Mouse (Mus musculus) intestine, postnatal 0 days (tissue): ENCODE data around the gene Odf2l. TPM values are rescaled to one million over a fixed set of nuclear protein-coding genes. Genes with fewer than 3 reads are reported as not detected.

Source experiments
- ATAC-seq: fragments of 200-750 bp; cut with Nextera tagmentation; 2 replicates; pipeline ENCODE4 v1.8.0; 2017; ENCODE audit warnings: mild to moderate bottlenecking, moderate TSS enrichment, moderate library complexity
- H3K27ac ChIP-seq: fragments of 300-500 bp; sonication (generic); 2 replicates; pipeline ENCODE4 v1.5.1; 2014; ENCODE audit warnings: mild to moderate bottlenecking, low read depth, low read length, moderate library complexity
- H3K27me3 ChIP-seq: fragments of 300-500 bp; sonication (generic); replicated peaks from 2 replicates; pipeline ENCODE4 v1.6.1; 2014; ENCODE audit warnings: low read length, mixed read lengths; ENCODE audit not compliant: control insufficient read depth, insufficient read depth
- H3K36me3 ChIP-seq: fragments of 300-500 bp; sonication (generic); 2 replicates; pipeline ENCODE4 v1.6.1; 2014; ENCODE audit warnings: mild to moderate bottlenecking, moderate library complexity; ENCODE audit not compliant: control insufficient read depth, insufficient read depth
- H3K4me1 ChIP-seq: fragments of 300-500 bp; sonication (generic); replicated peaks from 2 replicates; pipeline ENCODE4 v1.6.1; 2014; ENCODE audit warnings: antibody characterized with exemption, low read length, mixed read lengths; ENCODE audit not compliant: control insufficient read depth, insufficient read depth
- H3K4me2 ChIP-seq: fragments of 300-500 bp; sonication (generic); replicated peaks from 2 replicates; pipeline ENCODE4 v1.6.1; 2014; ENCODE audit warnings: low read depth, mild to moderate bottlenecking, moderate library complexity
- H3K4me3 ChIP-seq: fragments of 300-500 bp; sonication (generic); 2 replicates; pipeline ENCODE4 v1.5.1; 2014; ENCODE audit warnings: low read depth, low read length
- H3K9ac ChIP-seq: fragments of 300-500 bp; sonication (generic); 2 replicates; pipeline ENCODE4 v1.6.1; 2014; ENCODE audit warnings: mild to moderate bottlenecking, low read depth, low read length
- H3K9me3 ChIP-seq: fragments of 300-500 bp; sonication (generic); 2 replicates; pipeline ENCODE4 v1.6.1; 2016; ENCODE audit warnings: mixed run types; ENCODE audit not compliant: control insufficient read depth
- CTCF ChIP-seq: sonication (generic); IDR thresholded peaks from 2 replicates; pipeline ENCODE4 v1.5.1; 2016; ENCODE audit warnings: low read depth, mild to moderate bottlenecking, control low read depth, antibody characterized with exemption, moderate library complexity
- WGBS: fragments of 180-500 bp; shearing (Covaris S2); extraction: QIAGEN DNeasy Blood & Tissue Kit; methylation state at CpG from one replicate; pipeline ENCODE4 v1.1.7; 2014; 5-methylcytosine and 5-hydroxymethylcytosine counted together
- polyA plus RNA-seq: library from polyadenylated mRNA; unstranded; fragments of >200 nt; fragmentation: Nextera tagmentation; extraction: Ambion mirVana; gene quantifications from 2 replicates; pipeline ENCODE4 v1.2.1, GENCODE M21; 2015

The Odf2l gene
- polyA plus RNA-seq, 1 experiment from 2014 or later = 11.4 TPM

DNA sequence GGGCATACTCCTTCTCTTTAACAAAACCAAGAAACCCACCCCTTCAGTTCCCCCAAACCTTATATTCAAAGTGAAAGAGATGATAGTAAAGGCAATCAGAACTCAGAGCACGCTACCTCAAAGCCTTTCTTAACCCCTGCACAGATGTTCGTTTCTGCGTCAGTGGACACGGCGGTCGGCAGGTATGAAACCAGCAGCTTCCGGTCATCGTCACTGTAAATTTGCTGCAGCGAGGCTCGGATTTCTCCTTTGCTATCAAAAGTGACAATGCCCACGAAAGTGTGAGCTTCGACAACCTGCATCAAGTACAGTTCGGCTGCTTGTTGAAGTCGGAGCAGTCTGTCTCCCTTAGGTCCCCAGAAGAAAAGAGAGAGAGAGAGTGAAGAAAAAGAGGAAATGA is 32.2 kb upstream of the Odf2l start:
- no peaks in the 10 kb centered on the region for H3K9me3 ChIP-seq
- no peak for ATAC-seq
- 95% methylated on average over 14 of the region's 14 CpGs for WGBS
- no peaks in the 10 kb centered on the region for H3K36me3 ChIP-seq
- no peak for TF ChIP-seq CTCF
- H3K4me1 ChIP-seq = 0 out of 2 replicates have a peak, but pooled peaks cover 2% of the 10 kb centered on the region
- no peak overlapping the region for H3K9ac ChIP-seq
- no peak overlapping the region for H3K4me2 ChIP-seq
- no peaks in the 10 kb centered on the region for H3K27me3 ChIP-seq
- H3K4me3 ChIP-seq = no peak overlapping the region
- H3K27ac ChIP-seq = no peak overlapping the region

DNA sequence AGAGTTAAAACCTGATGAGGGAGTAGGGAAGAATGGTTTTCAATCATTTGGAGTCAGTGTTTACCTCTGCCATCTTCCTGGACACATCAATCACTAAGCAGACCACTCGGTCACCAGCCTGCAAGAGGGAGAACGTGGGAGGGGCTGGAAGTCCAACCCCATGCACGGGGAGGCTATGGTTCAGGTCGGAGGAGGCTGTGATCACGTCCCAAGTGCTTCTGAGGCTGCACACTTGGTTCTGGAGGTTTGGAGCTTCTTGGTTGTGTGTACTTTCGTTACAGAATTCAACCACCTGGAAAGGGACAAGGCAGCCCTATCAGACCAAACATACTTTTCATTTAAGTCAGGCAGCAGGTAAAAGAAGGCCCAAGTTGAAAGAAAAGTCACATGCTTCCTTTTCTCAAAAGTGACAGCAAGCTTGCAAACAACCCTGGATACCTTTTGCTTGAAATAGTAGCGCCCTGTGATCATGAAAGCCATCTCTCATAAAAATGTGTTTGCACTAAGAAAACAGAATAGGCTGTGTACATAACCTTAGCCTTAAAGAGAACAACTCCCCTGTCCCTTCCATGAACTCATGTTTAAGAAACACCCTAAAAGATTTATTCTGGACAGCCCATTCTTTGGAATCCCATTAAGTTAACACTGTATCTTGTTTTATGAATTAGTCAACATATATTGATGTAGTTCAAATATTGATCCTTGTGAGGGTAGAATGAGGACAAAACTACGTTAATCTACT is 30.4 kb upstream of the Odf2l start:
- H3K9ac ChIP-seq = no peak overlapping the region
- ATAC-seq = peak; percentile 16; the same call in 1 of the 2 replicates
- WGBS = 38% methylated on average over 8 of the region's 8 CpGs
- TF ChIP-seq CTCF = no peak
- no peaks in the 10 kb centered on the region for H3K27me3 ChIP-seq
- 0 out of 2 replicates have a peak, but pooled peaks cover 2% of the 10 kb centered on the region for H3K4me1 ChIP-seq
- H3K4me3 ChIP-seq = no peak overlapping the region
- H3K9me3 ChIP-seq = no peaks in the 10 kb centered on the region
- H3K36me3 ChIP-seq = no peaks in the 10 kb centered on the region
- no peak overlapping the region for H3K27ac ChIP-seq
- no peak overlapping the region for H3K4me2 ChIP-seq

DNA sequence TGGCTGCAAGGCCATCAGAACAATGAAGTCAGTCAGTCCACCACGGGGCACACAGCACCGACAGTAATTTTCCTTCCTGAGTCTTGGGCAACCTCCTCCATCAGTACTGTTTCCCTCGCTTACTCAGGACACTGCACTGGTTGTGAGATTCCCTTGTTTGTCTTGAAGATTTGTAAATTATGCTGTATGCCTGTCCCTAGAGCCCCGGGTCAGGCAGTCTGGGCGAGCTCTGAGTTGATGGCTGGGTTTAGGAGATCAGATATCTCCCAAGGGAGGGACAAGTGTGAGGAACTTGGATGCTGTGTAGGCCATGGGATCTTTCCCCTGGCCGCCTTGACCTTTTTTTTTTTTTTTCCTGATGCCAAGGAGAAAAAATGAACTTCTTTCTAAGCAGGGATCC is 19.1 kb upstream of the Odf2l start, which contains the start of gene Clca2:
TSS of gene Clca2 (minus strand) at position 153 of the 400 bp plus-strand sequence.
- 57% methylated on average over 6 of the region's 6 CpGs for WGBS
- no peaks in the 10 kb centered on the region for H3K9me3 ChIP-seq
- no peak for TF ChIP-seq CTCF
- H3K36me3 ChIP-seq = no peaks in the 10 kb centered on the region
- H3K4me1 ChIP-seq = no peaks in the 10 kb centered on the region
- no peaks in the 10 kb centered on the region for H3K27me3 ChIP-seq
- H3K4me3 ChIP-seq = no peak within 1 kb of the TSS
- H3K27ac ChIP-seq = no peak within 1 kb of the TSS
- H3K9ac ChIP-seq = no peak within 1 kb of the TSS
- no peak for ATAC-seq
- H3K4me2 ChIP-seq = no peak within 1 kb of the TSS

DNA sequence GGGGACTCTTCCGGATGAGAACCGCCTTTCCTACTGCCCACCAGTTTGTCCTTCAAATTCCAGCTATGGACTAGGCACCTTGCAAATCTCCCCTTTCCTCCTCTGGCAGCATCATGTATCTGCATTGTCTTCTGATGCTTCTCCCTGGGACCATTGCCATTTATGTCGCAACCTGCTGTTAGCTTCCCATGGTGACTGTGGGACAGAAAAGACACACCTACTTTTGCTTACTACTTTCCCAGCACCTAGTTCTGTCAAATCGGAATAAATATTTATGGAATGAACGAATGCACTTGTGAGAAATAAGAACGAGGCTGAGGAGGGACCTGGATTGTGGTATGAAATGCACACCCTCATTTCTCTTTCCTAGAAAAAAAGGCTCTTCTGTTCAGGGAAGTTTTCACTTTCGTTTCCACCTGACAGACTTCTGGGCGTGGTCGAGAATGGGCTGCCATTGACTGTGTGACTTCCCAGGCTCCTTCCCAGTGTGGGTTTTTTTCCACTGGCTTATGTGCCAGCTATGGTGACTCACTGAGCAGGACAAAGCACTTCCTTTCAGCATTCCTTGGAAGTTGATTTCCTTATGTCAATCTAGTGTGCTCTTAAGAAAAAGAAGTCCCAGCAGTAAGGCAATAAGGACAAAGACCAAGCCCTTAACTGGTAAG is 16.4 kb upstream of the Odf2l start:
- Histone ChIP-seq H3K4me1 (no peaks in the 10 kb centered on the region), H3K4me3 (peak overlapping the region; percentile 18; the same call in 1 of the 2 replicates), H3K4me2 (peak overlapping the region; percentile 50), H3K9ac (no peak overlapping the region), H3K36me3 (no peaks in the 10 kb centered on the region), H3K27me3 (no peaks in the 10 kb centered on the region), H3K27ac (peak overlapping the region; percentile 11; the same call in 1 of the 2 replicates), H3K9me3 (no peaks in the 10 kb centered on the region)
- 47% methylated on average over 9 of the region's 9 CpGs for WGBS
- no peak for TF ChIP-seq CTCF
- peak; percentile 95 for ATAC-seq

DNA sequence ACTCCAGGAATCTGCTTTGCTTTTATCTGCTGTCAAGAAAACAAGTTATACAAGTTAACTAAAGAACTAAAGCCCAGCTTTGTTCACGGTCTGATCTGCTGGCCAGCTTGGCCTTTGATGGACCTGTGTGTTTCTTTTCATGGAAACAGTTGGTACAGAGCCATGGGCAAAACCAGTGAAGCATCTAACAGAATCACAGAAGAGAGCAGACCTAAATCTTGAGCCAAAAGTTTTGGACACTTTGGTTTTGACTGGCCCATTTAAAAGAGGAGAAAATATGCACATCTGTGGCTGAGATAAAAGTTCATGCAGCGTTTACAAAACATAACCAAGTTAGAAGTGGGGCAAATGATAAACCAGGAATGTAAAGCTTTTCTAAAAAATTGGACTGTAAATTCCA is 15.1 kb upstream of the Odf2l start:
- no peak overlapping the region for H3K27ac ChIP-seq
- H3K4me2 ChIP-seq = no peak overlapping the region
- no peaks in the 10 kb centered on the region for H3K9me3 ChIP-seq
- no peaks in the 10 kb centered on the region for H3K4me1 ChIP-seq
- no peak for ATAC-seq
- no peaks in the 10 kb centered on the region for H3K36me3 ChIP-seq
- WGBS = 78% methylated on average over 2 of the region's 2 CpGs
- H3K9ac ChIP-seq = no peak overlapping the region
- H3K27me3 ChIP-seq = no peaks in the 10 kb centered on the region
- TF ChIP-seq CTCF = no peak
- no peak overlapping the region for H3K4me3 ChIP-seq

DNA sequence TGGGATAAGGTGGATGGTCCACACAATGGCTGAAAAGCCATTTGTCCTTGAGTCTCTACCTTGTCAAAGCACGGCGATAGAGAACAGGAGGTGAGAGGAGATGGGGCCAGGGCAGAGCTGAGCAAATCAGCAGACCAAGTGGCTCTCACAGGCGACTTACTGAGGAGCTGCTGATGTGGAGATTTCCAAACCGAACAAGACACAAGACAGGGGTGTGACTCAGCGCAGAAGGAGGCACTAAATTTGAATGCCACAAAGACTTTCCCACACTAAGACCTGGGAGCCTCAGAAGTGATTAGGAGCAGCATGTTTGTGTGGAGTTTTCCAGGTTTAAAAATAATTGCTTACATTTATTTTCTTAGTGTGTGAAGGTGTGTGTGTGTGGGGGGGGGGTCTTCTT is 14.6 kb upstream of the Odf2l start:
- Histone ChIP-seq H3K27me3 (no peaks in the 10 kb centered on the region), H3K4me1 (no peaks in the 10 kb centered on the region), H3K36me3 (no peaks in the 10 kb centered on the region), H3K4me3 (no peak overlapping the region), H3K9ac (no peak overlapping the region), H3K27ac (no peak overlapping the region), H3K4me2 (no peak overlapping the region), H3K9me3 (no peaks in the 10 kb centered on the region)
- TF ChIP-seq CTCF = no peak
- WGBS = 44% methylated on average over 5 of the region's 5 CpGs
- no peak for ATAC-seq
